Mouse (Mus musculus): ENCODE data around the gene Daam1. TPM values are rescaled to one million over a fixed set of nuclear protein-coding genes. Genes with fewer than 3 reads are reported as not detected.

Gene Daam1
- total RNA-seq, 1 experiment from 2014 or later, result 22.3 TPM

GRCm38 (mm10) chr12:71932433-71933386 is 101.8 kb downstream of the Daam1 start:
- no peak for DNase-seq

GRCm38 (mm10) chr12:71933989-71934645 is 103.2 kb downstream of the Daam1 start:
- peak; percentile 15 for DNase-seq

GRCm38 (mm10) chr12:71936636-71937035 is 105.8 kb downstream of the Daam1 start:
- no peak for DNase-seq

- DNase-seq, result no peak
Observed at GRCm38 (mm10) chr12:71938513-71938912, 107.6 kb downstream of the Daam1 start.

GRCm38 (mm10) chr12:71941290-71941689 is 110.4 kb downstream of the Daam1 start:
- DNase-seq, result no peak

GRCm38 (mm10) chr12:71943112-71943511 is 112.2 kb downstream of the Daam1 start:
- no peak for DNase-seq

GRCm38 (mm10) chr12:71943646-71944045 is 112.8 kb downstream of the Daam1 start:
- DNase-seq, result no peak

GRCm38 (mm10) chr12:71945844-71946243 is 115.0 kb downstream of the Daam1 start:
- DNase-seq, result no peak

GRCm38 (mm10) chr12:71946448-71946847 is 115.6 kb downstream of the Daam1 start:
- DNase-seq, result no peak

GRCm38 (mm10) chr12:71948972-71949371 is 118.1 kb downstream of the Daam1 start:
- DNase-seq, result no peak

- no peak for DNase-seq
Observed at GRCm38 (mm10) chr12:71949606-71950005, 118.7 kb downstream of the Daam1 start.

- no peak for DNase-seq
Observed at GRCm38 (mm10) chr12:71950095-71950877, 119.4 kb downstream of the Daam1 start.

- no peak for DNase-seq
Observed at GRCm38 (mm10) chr12:71954180-71954935, 123.5 kb downstream of the Daam1 start.

GRCm38 (mm10) chr12:71956980-71957379 is 126.1 kb downstream of the Daam1 start:
- no peak for DNase-seq

GRCm38 (mm10) chr12:71957496-71957895 is 126.6 kb downstream of the Daam1 start:
- no peak for DNase-seq

- DNase-seq, result peak; percentile 55
Observed at GRCm38 (mm10) chr12:71959351-71959991, 128.6 kb downstream of the Daam1 start.

GRCm38 (mm10) chr12:71961671-71962070 is 130.8 kb downstream of the Daam1 start:
- no peak for DNase-seq

- DNase-seq, result peak; percentile 51
Observed at GRCm38 (mm10) chr12:71962616-71963015, 131.7 kb downstream of the Daam1 start.

- DNase-seq, result no peak
Observed at GRCm38 (mm10) chr12:71968592-71968991, 137.7 kb downstream of the Daam1 start.

- no peak for DNase-seq
Observed at GRCm38 (mm10) chr12:71969022-71969421, 138.1 kb downstream of the Daam1 start.

- DNase-seq, result no peak
Observed at GRCm38 (mm10) chr12:71969439-71969838, 138.6 kb downstream of the Daam1 start.
